Mouse (Mus musculus) kidney, postnatal 0 days (tissue): ENCODE measurements around the gene 5530400C23Rik. TPM values are rescaled to one million over a fixed set of nuclear protein-coding genes. Genes with fewer than 3 reads are reported as not detected.
"Not testable (repeated sequence)": the region's sequence is repeated elsewhere in the genome, so short reads cannot be mapped to it uniquely, and the experiment has no call there.

Experiments used
- ATAC-seq: fragments of 200-750 bp; cut with Nextera tagmentation; replicated peaks from 2 replicates; pipeline ENCODE4 v1.8.0; 2017; ENCODE audit warnings: low read depth, moderate number of reproducible peaks, moderate TSS enrichment, moderate library complexity; ENCODE audit not compliant: low FRiP score
- DNase-seq: peaks from one replicate; pipeline ENCODE4 v3.0.0-alpha.2; 2016; ENCODE audit warnings: low spot score
- H3K27ac ChIP-seq: fragments of 300-500 bp; sonication (generic); 2 replicates; pipeline ENCODE4 v1.5.1; 2014; ENCODE audit warnings: mild to moderate bottlenecking
- H3K27me3 ChIP-seq: fragments of 300-500 bp; sonication (generic); 2 replicates; pipeline ENCODE4 v1.6.1; 2014; ENCODE audit warnings: low read length, mixed read lengths; ENCODE audit not compliant: insufficient read depth
- H3K36me3 ChIP-seq: fragments of 300-500 bp; sonication (generic); 2 replicates; pipeline ENCODE4 v1.6.1; 2014; ENCODE audit warnings: low read length, mixed read lengths; ENCODE audit not compliant: insufficient read depth
- H3K4me1 ChIP-seq: fragments of 300-500 bp; sonication (generic); replicated peaks from 2 replicates; pipeline ENCODE4 v1.6.1; 2014; ENCODE audit warnings: antibody characterized with exemption, low read length, mixed read lengths; ENCODE audit not compliant: insufficient read depth
- H3K4me2 ChIP-seq: fragments of 300-500 bp; sonication (generic); 2 replicates; pipeline ENCODE4 v1.6.1; 2014; ENCODE audit warnings: mild to moderate bottlenecking, low read length, moderate library complexity, mixed read lengths
- H3K4me3 ChIP-seq: fragments of 300-500 bp; sonication (generic); replicated peaks from 2 replicates; pipeline ENCODE4 v1.5.1; 2014; ENCODE audit warnings: low read depth, low read length
- H3K9ac ChIP-seq: fragments of 300-500 bp; sonication (generic); 2 replicates; pipeline ENCODE4 v1.6.1; 2014; ENCODE audit warnings: low read depth, low read length
- H3K9me3 ChIP-seq: fragments of 300-500 bp; sonication (generic); replicated peaks from 2 replicates; pipeline ENCODE4 v1.6.1; 2016; ENCODE audit warnings: low read length, inconsistent platforms, mixed read lengths
- CTCF ChIP-seq: IDR thresholded peaks from 2 replicates; pipeline ENCODE4 v1.5.1; 2016; ENCODE audit warnings: antibody characterized with exemption, low read depth, mild to moderate bottlenecking, moderate library complexity
- whole genome bisulfite sequencing: fragments of 180-500 bp; shearing (Covaris S2); extraction: QIAGEN DNeasy Blood & Tissue Kit; methylation state at CpG from one replicate; pipeline ENCODE4 v1.1.7; 2014; 5-methylcytosine and 5-hydroxymethylcytosine counted together
- polyA plus RNA-seq: library from polyadenylated mRNA; unstranded; fragments of >200 nt; fragmentation: Nextera tagmentation; extraction: Ambion mirVana; gene quantifications from 2 replicates; pipeline ENCODE4 v1.2.1, GENCODE M21; 2015

5530400C23Rik gene
- polyA plus RNA-seq, result not detected in 2 replicates

GRCm38 (mm10) chr6:133291916-133292315 lies at the start of gene 5530400C23Rik:
Gene 5530400C23Rik (plus strand): TSS chr6:133292216.
- not testable (repeated sequence) for H3K27me3 ChIP-seq, H3K4me2 ChIP-seq, H3K9me3 ChIP-seq, H3K4me1 ChIP-seq, DNase-seq, ATAC-seq, H3K4me3 ChIP-seq, H3K36me3 ChIP-seq, H3K27ac ChIP-seq, H3K9ac ChIP-seq

GRCm38 (mm10) chr6:133305952-133306715 lies 14.1 kb downstream of the 5530400C23Rik start:
- no peaks in the 10 kb centered on the region for H3K9me3 ChIP-seq

GRCm38 (mm10) chr6:133313896-133314295 lies 21.9 kb downstream of the 5530400C23Rik start:
- not testable (repeated sequence) for H3K9ac ChIP-seq, DNase-seq, H3K4me3 ChIP-seq, H3K27ac ChIP-seq, H3K4me2 ChIP-seq, H3K27me3 ChIP-seq, ATAC-seq, H3K4me1 ChIP-seq, H3K36me3 ChIP-seq, H3K9me3 ChIP-seq
- 86% methylated on average over 2 of the region's 2 CpGs for WGBS

More at GRCm38 (mm10) chr6:133305952-133306715, 14.1 kb downstream of the 5530400C23Rik start:
- H3K36me3 ChIP-seq, result no peaks in the 10 kb centered on the region
- WGBS, result 76% methylated on average over 3 of the region's 3 CpGs
- H3K4me2 ChIP-seq, result no peak overlapping the region
- no peak overlapping the region for H3K9ac ChIP-seq
- H3K4me3 ChIP-seq, result no peak overlapping the region
- DNase-seq (no peak), ATAC-seq (no peak)
- H3K27me3 ChIP-seq, result no peaks in the 10 kb centered on the region
- TF ChIP-seq CTCF, result no peak
- no peak overlapping the region for H3K27ac ChIP-seq
- no peaks in the 10 kb centered on the region for H3K4me1 ChIP-seq

GRCm38 (mm10) chr6:133338535-133338934 lies 46.5 kb downstream of the 5530400C23Rik start:
- Histone ChIP-seq H3K9me3 (no peaks in the 10 kb centered on the region), H3K36me3 (no peaks in the 10 kb centered on the region), H3K4me2 (no peak overlapping the region), H3K27me3 (no peaks in the 10 kb centered on the region), H3K9ac (no peak overlapping the region), H3K27ac (no peak overlapping the region), H3K4me1 (no peaks in the 10 kb centered on the region), H3K4me3 (no peak overlapping the region)
- DNase-seq, result no peak
- 84% methylated on average over 1 of the region's 1 CpGs for WGBS
- no peak for ATAC-seq
- TF ChIP-seq CTCF, result peak; percentile 31; the same call in 1 of the 2 replicates

GRCm38 (mm10) chr6:133341731-133342130 lies 49.7 kb downstream of the 5530400C23Rik start:
- H3K9me3 ChIP-seq, H3K27ac ChIP-seq, H3K27me3 ChIP-seq, H3K4me3 ChIP-seq, ATAC-seq, H3K9ac ChIP-seq, H3K36me3 ChIP-seq, H3K4me1 ChIP-seq, H3K4me2 ChIP-seq, DNase-seq: not testable (repeated sequence)
- 34% methylated on average over 5 of the region's 5 CpGs for WGBS

Other genes with a start within 250 kb of the 5530400C23Rik start
- not detected in 2 replicates for gene Tas2r140, start 236.4 kb upstream of the 5530400C23Rik start, polyA plus RNA-seq
- gene Smim10l1, start 187.3 kb upstream of the 5530400C23Rik start, polyA plus RNA-seq, result 114 and 119 TPM in 2 replicates